ENCODE assay signal across 8 mouse cellular contexts in the genomic region with DNA sequence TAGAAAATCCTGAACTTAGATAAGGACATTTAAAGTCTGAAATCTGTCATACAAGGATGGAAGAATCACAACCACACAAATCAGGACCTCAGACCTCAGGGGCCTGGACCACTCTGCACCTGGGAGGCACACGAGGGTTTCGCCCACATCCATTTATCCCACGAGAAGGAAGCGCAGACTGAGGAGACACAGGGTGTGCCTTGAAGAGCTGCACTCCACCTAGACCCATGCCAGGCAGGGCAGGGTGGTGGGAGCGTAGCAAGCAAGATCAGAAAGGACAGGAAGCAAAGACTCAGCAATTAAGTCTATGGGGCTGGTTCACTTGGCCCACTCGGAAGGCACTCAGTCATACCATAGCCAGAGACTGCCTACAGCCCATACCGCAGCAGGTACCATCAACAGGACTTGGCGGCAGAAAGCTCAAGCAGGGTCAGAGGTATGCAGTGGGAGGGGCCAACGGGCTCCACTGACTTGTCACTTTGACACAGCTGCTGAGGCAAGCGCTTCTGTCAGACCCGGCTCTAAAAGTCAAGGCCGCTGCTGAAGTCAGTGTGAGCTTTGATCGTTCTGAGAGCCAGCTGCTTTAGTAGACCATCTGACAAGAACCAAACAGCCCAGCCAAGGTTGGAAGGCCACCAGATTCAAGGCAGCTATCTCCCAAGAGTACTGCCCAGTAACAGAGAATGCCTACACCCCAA.
DNase-seq lines count a peak whose midpoint lies in the region; ATAC-seq lines count a peak whose summit lies in the region.

No protein-coding gene starts in this region.

- no peaks in the 10 kb centered on the region for H3K36me3 ChIP-seq in hindbrain, embryonic 12.5 days
- no peaks in the 10 kb centered on the region for H3K36me3 ChIP-seq in hindbrain, embryonic 14.5 days (replicated peaks; ENCODE audit: control insufficient read depth, insufficient read depth)
- H3K36me3 ChIP-seq in embryonic facial prominence, embryonic 12.5 days, result no peaks in the 10 kb centered on the region

- no peak for DNase-seq in hindbrain, embryonic 14.5 days (ENCODE audit: low spot score)
- peak; percentile 74 for DNase-seq in kidney, adult 9 months
- peak; percentile 19 for DNase-seq in lung, postnatal 25 days (ENCODE audit: low spot score)
- no peak for DNase-seq in c-Kit-positive CD71-positive TER-119-positive erythroid progenitor cells, embryonic 14.5 days (ENCODE audit: low spot score)
- no peak for DNase-seq in cerebellum, postnatal 4 days (ENCODE audit: low spot score in 2 of 2)
- no peak for DNase-seq in layer of hippocampus, adult 18-20 months (ENCODE audit: low spot score in 2 of 2)

- WGBS in hindbrain, embryonic 12.5 days, result 52% methylated on average over 13 of the region's 13 CpGs
- WGBS in hindbrain, embryonic 14.5 days, result 56% methylated on average over 13 of the region's 13 CpGs
- WGBS in embryonic facial prominence, embryonic 12.5 days, result 50% methylated on average over 13 of the region's 13 CpGs

- peak; percentile 32; the same call in 1 of the 2 replicates for ATAC-seq in hindbrain, embryonic 12.5 days (ENCODE audit: low FRiP score)
- ATAC-seq in hindbrain, embryonic 14.5 days (ENCODE audit: low FRiP score), result no peak
- 0 out of 2 replicates have a peak, but pooled peaks have one; percentile 30 for ATAC-seq in embryonic facial prominence, embryonic 12.5 days (ENCODE audit: insufficient number of reproducible peaks, insufficient read depth, low FRiP score, low TSS enrichment)

- H3K9ac ChIP-seq in hindbrain, embryonic 12.5 days, result no peak overlapping the region
- no peak overlapping the region for H3K9ac ChIP-seq in hindbrain, embryonic 14.5 days
- H3K9ac ChIP-seq in embryonic facial prominence, embryonic 12.5 days, result no peak overlapping the region

- H3K4me1 ChIP-seq in hindbrain, embryonic 12.5 days, result peaks cover 18% of the 10 kb centered on the region
- peaks cover 18% of the 10 kb centered on the region; the same call in 1 of the 2 replicates for H3K4me1 ChIP-seq in hindbrain, embryonic 14.5 days (replicated peaks; ENCODE audit: control insufficient read depth, insufficient read depth, low read length)
- H3K4me1 ChIP-seq in embryonic facial prominence, embryonic 12.5 days, result no peaks in the 10 kb centered on the region; the same call in 1 of the 2 replicates

- no peak overlapping the region for H3K4me3 ChIP-seq in hindbrain, embryonic 12.5 days
- H3K4me3 ChIP-seq in hindbrain, embryonic 14.5 days (replicated peaks; ENCODE audit: low read length), result no peak overlapping the region
- H3K4me3 ChIP-seq in embryonic facial prominence, embryonic 12.5 days, result no peak overlapping the region

- no peaks in the 10 kb centered on the region for H3K27me3 ChIP-seq in hindbrain, embryonic 12.5 days
- no peaks in the 10 kb centered on the region for H3K27me3 ChIP-seq in hindbrain, embryonic 14.5 days (ENCODE audit: control insufficient read depth, insufficient read depth, low read length)
- no peaks in the 10 kb centered on the region for H3K27me3 ChIP-seq in embryonic facial prominence, embryonic 12.5 days

- no peaks in the 10 kb centered on the region for H3K9me3 ChIP-seq in hindbrain, embryonic 12.5 days (replicated peaks)
- H3K9me3 ChIP-seq in hindbrain, embryonic 14.5 days (ENCODE audit: control insufficient read depth, low read length), result no peaks in the 10 kb centered on the region
- H3K9me3 ChIP-seq in embryonic facial prominence, embryonic 12.5 days, result no peaks in the 10 kb centered on the region

- no peak overlapping the region for H3K4me2 ChIP-seq in hindbrain, embryonic 12.5 days (replicated peaks)
- no peak overlapping the region for H3K4me2 ChIP-seq in hindbrain, embryonic 14.5 days (replicated peaks)
- no peak overlapping the region for H3K4me2 ChIP-seq in embryonic facial prominence, embryonic 12.5 days (replicated peaks)

- H3K27ac ChIP-seq in hindbrain, embryonic 12.5 days, result no peak overlapping the region
- H3K27ac ChIP-seq in hindbrain, embryonic 14.5 days, result no peak overlapping the region
- H3K27ac ChIP-seq in embryonic facial prominence, embryonic 12.5 days, result no peak overlapping the region

Comparison
In these comparisons a context has a peak if more than half of its experiments do, and no peak if none do; other contexts are left out.
1. DNase-seq: peak in kidney, adult 9 months (single experiment) and lung, postnatal 25 days (single experiment); none in hindbrain, embryonic 14.5 days (single experiment), c-Kit-positive CD71-positive TER-119-positive erythroid progenitor cells, embryonic 14.5 days (single experiment), cerebellum, postnatal 4 days (0 of 2) and layer of hippocampus, adult 18-20 months (0 of 2).